Mouse (Mus musculus): ENCODE results near the gene Tgfbr3. TPM values are rescaled to one million over a fixed set of nuclear protein-coding genes. Genes with fewer than 3 reads are reported as not detected.
A peak's percentile ranks its signal among the peaks of the same experiment; 100 is the strongest.

The Tgfbr3 gene
- polyA plus RNA-seq, 1 experiment, result 20.7 TPM

GRCm38 (mm10) chr5:107080986-107081624 is 208.3 kb downstream of the Tgfbr3 start:
- no peak for DNase-seq
- Histone ChIP-seq H3K4me1 (replicated peaks; ENCODE audit: control insufficient read depth, insufficient read depth, low read length) (peaks cover 13% of the 10 kb centered on the region), H3K27me3 (ENCODE audit: control insufficient read depth, insufficient read depth, low read length) (no peaks in the 10 kb centered on the region), H3K27ac (ENCODE audit: control insufficient read depth, insufficient read depth, low read length) (no peak overlapping the region), H3K36me3 (ENCODE audit: control insufficient read depth, insufficient read depth, low read length) (no peaks in the 10 kb centered on the region), H3K4me3 (ENCODE audit: control insufficient read depth, insufficient read depth, low read length) (no peak overlapping the region)
- no peak for TF ChIP-seq POLR2A (IDR thresholded peaks at IDR 0.05; ENCODE audit: control insufficient read depth, extremely low read depth, insufficient read depth, low read length, poor library complexity)
- TF ChIP-seq CTCF (IDR thresholded peaks at IDR 0.05; ENCODE audit: borderline replicate concordance, control insufficient read depth, extremely low read depth, insufficient read depth, low read length, poor library complexity), result no peak
- WGBS, result 86% methylated on average over 12 of the region's 12 CpGs

- no peaks in the 10 kb centered on the region for H3K27me3 ChIP-seq (ENCODE audit: control insufficient read depth, insufficient read depth, low read length)
Observed at GRCm38 (mm10) chr5:107079920-107080319, 209.5 kb downstream of the Tgfbr3 start.

GRCm38 (mm10) chr5:107079146-107079638 is 210.2 kb downstream of the Tgfbr3 start:
- H3K36me3 ChIP-seq (ENCODE audit: control insufficient read depth, insufficient read depth, low read length), result no peaks in the 10 kb centered on the region
- H3K27me3 ChIP-seq (ENCODE audit: control insufficient read depth, insufficient read depth, low read length), result no peaks in the 10 kb centered on the region
- 23% methylated on average over 11 of the region's 11 CpGs for WGBS
- H3K27ac ChIP-seq (ENCODE audit: control insufficient read depth, insufficient read depth, low read length), result no peak overlapping the region
- no peak for TF ChIP-seq CTCF (IDR thresholded peaks at IDR 0.05; ENCODE audit: borderline replicate concordance, control insufficient read depth, extremely low read depth, insufficient read depth, low read length, poor library complexity)
- TF ChIP-seq POLR2A (IDR thresholded peaks at IDR 0.05; ENCODE audit: control insufficient read depth, extremely low read depth, insufficient read depth, low read length, poor library complexity), result no peak
- no peak overlapping the region for H3K4me3 ChIP-seq (ENCODE audit: control insufficient read depth, insufficient read depth, low read length)
- peaks cover 13% of the 10 kb centered on the region for H3K4me1 ChIP-seq (replicated peaks; ENCODE audit: control insufficient read depth, insufficient read depth, low read length)
- DNase-seq, result no peak

More at GRCm38 (mm10) chr5:107079920-107080319, 209.5 kb downstream of the Tgfbr3 start:
- TF ChIP-seq POLR2A (IDR thresholded peaks at IDR 0.05; ENCODE audit: control insufficient read depth, extremely low read depth, insufficient read depth, low read length, poor library complexity) (no peak), CTCF (IDR thresholded peaks at IDR 0.05; ENCODE audit: borderline replicate concordance, control insufficient read depth, extremely low read depth, insufficient read depth, low read length, poor library complexity) (no peak)
- Histone ChIP-seq H3K4me3 (ENCODE audit: control insufficient read depth, insufficient read depth, low read length) (no peak overlapping the region), H3K27ac (ENCODE audit: control insufficient read depth, insufficient read depth, low read length) (no peak overlapping the region), H3K4me1 (replicated peaks; ENCODE audit: control insufficient read depth, insufficient read depth, low read length) (peaks cover 13% of the 10 kb centered on the region), H3K36me3 (ENCODE audit: control insufficient read depth, insufficient read depth, low read length) (no peaks in the 10 kb centered on the region)
- 10% methylated on average over 8 of the region's 8 CpGs for WGBS
- peak; percentile 32 for DNase-seq

- H3K27ac ChIP-seq (ENCODE audit: control insufficient read depth, insufficient read depth, low read length), result no peak overlapping the region
- H3K4me3 ChIP-seq (ENCODE audit: control insufficient read depth, insufficient read depth, low read length), result no peak overlapping the region
- TF ChIP-seq CTCF (IDR thresholded peaks at IDR 0.05; ENCODE audit: borderline replicate concordance, control insufficient read depth, extremely low read depth, insufficient read depth, low read length, poor library complexity), result no peak
- no peak for TF ChIP-seq POLR2A (IDR thresholded peaks at IDR 0.05; ENCODE audit: control insufficient read depth, extremely low read depth, insufficient read depth, low read length, poor library complexity)
- no peak for DNase-seq
- H3K27me3 ChIP-seq (ENCODE audit: control insufficient read depth, insufficient read depth, low read length), result no peaks in the 10 kb centered on the region
- 84% methylated on average over 3 of the region's 3 CpGs for WGBS
- H3K36me3 ChIP-seq (ENCODE audit: control insufficient read depth, insufficient read depth, low read length), result no peaks in the 10 kb centered on the region
- H3K4me1 ChIP-seq (replicated peaks; ENCODE audit: control insufficient read depth, insufficient read depth, low read length), result peaks cover 13% of the 10 kb centered on the region
Observed at GRCm38 (mm10) chr5:107078361-107078760, 211.1 kb downstream of the Tgfbr3 start.

GRCm38 (mm10) chr5:107077900-107078299 is 211.5 kb downstream of the Tgfbr3 start:
- no peak for DNase-seq
- 96% methylated on average over 7 of the region's 7 CpGs for WGBS
- no peak overlapping the region for H3K4me3 ChIP-seq (ENCODE audit: control insufficient read depth, insufficient read depth, low read length)
- no peak overlapping the region for H3K27ac ChIP-seq (ENCODE audit: control insufficient read depth, insufficient read depth, low read length)
- H3K4me1 ChIP-seq (replicated peaks; ENCODE audit: control insufficient read depth, insufficient read depth, low read length), result peaks cover 13% of the 10 kb centered on the region
- no peaks in the 10 kb centered on the region for H3K36me3 ChIP-seq (ENCODE audit: control insufficient read depth, insufficient read depth, low read length)
- TF ChIP-seq CTCF (IDR thresholded peaks at IDR 0.05; ENCODE audit: borderline replicate concordance, control insufficient read depth, extremely low read depth, insufficient read depth, low read length, poor library complexity) (no peak), POLR2A (IDR thresholded peaks at IDR 0.05; ENCODE audit: control insufficient read depth, extremely low read depth, insufficient read depth, low read length, poor library complexity) (no peak)
- H3K27me3 ChIP-seq (ENCODE audit: control insufficient read depth, insufficient read depth, low read length), result no peaks in the 10 kb centered on the region

GRCm38 (mm10) chr5:107074980-107075583 is 214.3 kb downstream of the Tgfbr3 start:
- TF ChIP-seq POLR2A (IDR thresholded peaks at IDR 0.05; ENCODE audit: control insufficient read depth, extremely low read depth, insufficient read depth, low read length, poor library complexity), result no peak
- no peak for TF ChIP-seq CTCF (IDR thresholded peaks at IDR 0.05; ENCODE audit: borderline replicate concordance, control insufficient read depth, extremely low read depth, insufficient read depth, low read length, poor library complexity)
- 81% methylated on average over 13 of the region's 13 CpGs for WGBS
- Histone ChIP-seq H3K4me1 (replicated peaks; ENCODE audit: control insufficient read depth, insufficient read depth, low read length) (peaks cover 11% of the 10 kb centered on the region), H3K4me3 (ENCODE audit: control insufficient read depth, insufficient read depth, low read length) (no peak overlapping the region), H3K27ac (ENCODE audit: control insufficient read depth, insufficient read depth, low read length) (no peak overlapping the region), H3K27me3 (ENCODE audit: control insufficient read depth, insufficient read depth, low read length) (no peaks in the 10 kb centered on the region), H3K36me3 (ENCODE audit: control insufficient read depth, insufficient read depth, low read length) (no peaks in the 10 kb centered on the region)
- DNase-seq, result no peak
